ENCODE assay signal across 8 mouse cellular contexts in genomic region chr17:87202958-87203720, GRCm38 (mm10).
A peak's percentile ranks its signal among the peaks of the same experiment; 100 is the strongest.
DNase-seq lines count a peak whose midpoint lies in the region; ATAC-seq and TF ChIP-seq lines count a peak whose summit lies in the region.

No protein-coding gene starts in this region.

- H3K27me3 ChIP-seq in intestine, embryonic 14.5 days (replicated peaks; ENCODE audit: control insufficient read depth, insufficient read depth, low read length) = no peaks in the 10 kb centered on the region
- no peaks in the 10 kb centered on the region for H3K27me3 ChIP-seq in intestine, postnatal 0 days (replicated peaks; ENCODE audit: control insufficient read depth, insufficient read depth, low read length)
- H3K27me3 ChIP-seq in CH12.LX (replicated peaks) = no peaks in the 10 kb centered on the region
- no peaks in the 10 kb centered on the region for H3K27me3 ChIP-seq in heart, embryonic 16.5 days (ENCODE audit: control insufficient read depth, insufficient read depth, low read length)
- no peaks in the 10 kb centered on the region for H3K27me3 ChIP-seq in stomach, embryonic 14.5 days (ENCODE audit: control insufficient read depth, insufficient read depth, low read length)

- ATAC-seq in intestine, embryonic 14.5 days (replicated peaks; ENCODE audit: low FRiP score, low TSS enrichment, low read depth) = peak; percentile 57; the same call in 1 of the 2 replicates
- no peak for ATAC-seq in intestine, postnatal 0 days
- no peak for ATAC-seq in heart, embryonic 16.5 days (replicated peaks; ENCODE audit: extremely low read depth, insufficient read depth, low FRiP score)
- peak; percentile 35; the same call in 1 of the 2 replicates for ATAC-seq in stomach, embryonic 14.5 days (ENCODE audit: insufficient number of reproducible peaks, insufficient read depth, low FRiP score, low read depth)

- in situ Hi-C loops in CH12.LX (cut with MboI; ENCODE audit: low pct_ligation_motif_present, low pct_unique_long_range_greater_than_20kb, low sequenced_read_pairs) = no loop called here

- no peaks in the 10 kb centered on the region for H3K79me2 ChIP-seq in CH12.LX (replicated peaks; ENCODE audit: control insufficient read depth, extremely low read depth, insufficient read depth, poor library complexity, severe bottlenecking)

- peak; percentile 62; the same call in 1 of the 2 replicates for TF ChIP-seq EP300 in CH12.LX (IDR thresholded peaks at IDR 0.05; ENCODE audit: low read length)

- no peaks in the 10 kb centered on the region for H3K36me3 ChIP-seq in intestine, embryonic 14.5 days (ENCODE audit: control insufficient read depth, insufficient read depth, low read length)
- H3K36me3 ChIP-seq in intestine, postnatal 0 days (ENCODE audit: control insufficient read depth, insufficient read depth) = no peaks in the 10 kb centered on the region
- no peaks in the 10 kb centered on the region for H3K36me3 ChIP-seq in CH12.LX (replicated peaks in 1 of 2; ENCODE audit: control insufficient read depth in 1 of 2, insufficient read depth in 1 of 2, low read length in 1 of 2)
- no peaks in the 10 kb centered on the region for H3K36me3 ChIP-seq in heart, embryonic 16.5 days (ENCODE audit: control insufficient read depth, insufficient read depth)
- no peaks in the 10 kb centered on the region for H3K36me3 ChIP-seq in stomach, embryonic 14.5 days (ENCODE audit: control insufficient read depth, insufficient read depth, low read length)

- peaks cover 32% of the 10 kb centered on the region for H3K4me1 ChIP-seq in intestine, embryonic 14.5 days (replicated peaks; ENCODE audit: control insufficient read depth, insufficient read depth, low read length)
- H3K4me1 ChIP-seq in intestine, postnatal 0 days (replicated peaks; ENCODE audit: control insufficient read depth, insufficient read depth, low read length) = no peaks in the 10 kb centered on the region
- H3K4me1 ChIP-seq in CH12.LX (ENCODE audit: control insufficient read depth in 1 of 2, insufficient read depth in 2 of 2) = peaks cover 40 to 55% of the 10 kb centered on the region in 2 experiments
- peaks cover 33% of the 10 kb centered on the region for H3K4me1 ChIP-seq in heart, embryonic 16.5 days (ENCODE audit: control insufficient read depth, insufficient read depth, low read length)
- H3K4me1 ChIP-seq in stomach, embryonic 14.5 days (ENCODE audit: control insufficient read depth, insufficient read depth, low read length) = peaks cover 39% of the 10 kb centered on the region

- no peak overlapping the region for H3K4me2 ChIP-seq in intestine, embryonic 14.5 days (ENCODE audit: low read length)
- no peak overlapping the region for H3K4me2 ChIP-seq in intestine, postnatal 0 days (replicated peaks; ENCODE audit: low read depth)
- peak overlapping the region; percentile 73 for H3K4me2 ChIP-seq in CH12.LX (ENCODE audit: insufficient read depth, low read depth, poor library complexity, severe bottlenecking)
- no peak overlapping the region for H3K4me2 ChIP-seq in heart, embryonic 16.5 days (ENCODE audit: low read depth, low read length)
- no peak overlapping the region for H3K4me2 ChIP-seq in stomach, embryonic 14.5 days (replicated peaks; ENCODE audit: low read depth, low read length)

- no peak for DNase-seq in intestine, embryonic 14.5 days (ENCODE audit: low spot score)
- peak; percentile 75 for DNase-seq in CH12.LX (ENCODE audit: extremely low read depth)
- no peak for DNase-seq in cerebellum, postnatal 4 days (ENCODE audit: low spot score in 2 of 2)
- no peak for DNase-seq in frontal cortex, postnatal 10 days (ENCODE audit: low spot score in 2 of 2)
- DNase-seq in layer of hippocampus, adult 18-20 months (ENCODE audit: low spot score in 2 of 2) = no peak

- no peak for TF ChIP-seq CTCF in intestine, postnatal 0 days (IDR thresholded peaks at IDR 0.05; ENCODE audit: low read depth)
- no peak for TF ChIP-seq CTCF in CH12.LX (conservative IDR thresholded peaks at IDR 0.05 in 1 of 2, IDR thresholded peaks at IDR 0.05 in 1 of 2; ENCODE audit: low read depth in 2 of 2, low read length in 2 of 2)

- dilution Hi-C loops in CH12.LX (cut with MboI; ENCODE audit: extremely low pct_ligation_motif_present, extremely low pct_unique_long_range_greater_than_20kb, low sequenced_read_pairs) = no loop called here

- H3K9me3 ChIP-seq in intestine, embryonic 14.5 days (ENCODE audit: control insufficient read depth, low read length) = no peaks in the 10 kb centered on the region
- H3K9me3 ChIP-seq in intestine, postnatal 0 days (ENCODE audit: control insufficient read depth) = no peaks in the 10 kb centered on the region
- no peaks in the 10 kb centered on the region for H3K9me3 ChIP-seq in CH12.LX (replicated peaks; ENCODE audit: low read length)
- H3K9me3 ChIP-seq in heart, embryonic 16.5 days (replicated peaks; ENCODE audit: control insufficient read depth, low read length) = no peaks in the 10 kb centered on the region
- H3K9me3 ChIP-seq in stomach, embryonic 14.5 days (ENCODE audit: control insufficient read depth, low read depth, low read length) = no peaks in the 10 kb centered on the region

- 34% methylated on average over 5 of the region's 5 CpGs for whole genome bisulfite sequencing in intestine, embryonic 14.5 days
- WGBS in intestine, postnatal 0 days = 33% methylated on average over 5 of the region's 5 CpGs
- 12% methylated on average over 5 of the region's 5 CpGs for WGBS in heart, embryonic 16.5 days
- 23% methylated on average over 5 of the region's 5 CpGs for whole genome bisulfite sequencing in stomach, embryonic 14.5 days

- no peak overlapping the region for H3K9ac ChIP-seq in intestine, embryonic 14.5 days (ENCODE audit: low read length)
- no peak overlapping the region for H3K9ac ChIP-seq in intestine, postnatal 0 days (ENCODE audit: low read depth, low read length)
- H3K9ac ChIP-seq in CH12.LX (ENCODE audit: insufficient read depth, low read depth) = peak overlapping the region; percentile 3; the same call in 1 of the 2 replicates
- H3K9ac ChIP-seq in heart, embryonic 16.5 days (ENCODE audit: low read length) = 0 out of 2 replicates have a peak overlapping the region, but pooled peaks have one; percentile 10
- no peak overlapping the region for H3K9ac ChIP-seq in stomach, embryonic 14.5 days (replicated peaks; ENCODE audit: low read depth, low read length)

- no peak; the same call in 1 of the 2 replicates for TF ChIP-seq RAD21 in CH12.LX (IDR thresholded peaks at IDR 0.05; ENCODE audit: low read depth, low read length)

- no peak for TF ChIP-seq POLR2A in CH12.LX (IDR thresholded peaks at IDR 0.05; ENCODE audit: low read depth, low read length)

- no peak overlapping the region for H3K4me3 ChIP-seq in intestine, embryonic 14.5 days (ENCODE audit: low read depth, low read length)
- no peak overlapping the region for H3K4me3 ChIP-seq in intestine, postnatal 0 days (ENCODE audit: low read depth, low read length)
- H3K4me3 ChIP-seq in CH12.LX (replicated peaks in 1 of 3; ENCODE audit: low read depth in 2 of 3, low read length in 2 of 3, poor library complexity in 1 of 3) = peak overlapping the region in 1 of 3 experiments; percentile 13
- H3K4me3 ChIP-seq in heart, embryonic 16.5 days (ENCODE audit: low read length) = no peak overlapping the region
- H3K4me3 ChIP-seq in stomach, embryonic 14.5 days (ENCODE audit: low read depth, low read length) = no peak overlapping the region

- peak overlapping the region; percentile 59; the same call in 1 of the 2 replicates for H3K27ac ChIP-seq in intestine, embryonic 14.5 days (ENCODE audit: low read depth)
- H3K27ac ChIP-seq in intestine, postnatal 0 days (ENCODE audit: low read depth, low read length) = no peak overlapping the region
- H3K27ac ChIP-seq in CH12.LX (ENCODE audit: insufficient read depth, low read depth) = peak overlapping the region; percentile 60
- H3K27ac ChIP-seq in heart, embryonic 16.5 days (ENCODE audit: low read length) = peak overlapping the region; percentile 57; the same call in 1 of the 2 replicates
- peak overlapping the region; percentile 74 for H3K27ac ChIP-seq in stomach, embryonic 14.5 days (ENCODE audit: low read length)

TF ChIP-seq in CH12.LX, 34 proteins besides CTCF, POLR2A, EP300 and RAD21:
- peak; percentile 66; the same call in 1 of the 2 replicates for TF ChIP-seq MAZ (IDR thresholded peaks at IDR 0.05; ENCODE audit: low read depth, low read length)
- no peak for TF ChIP-seq KAT2A (IDR thresholded peaks at IDR 0.05; ENCODE audit: insufficient replicate concordance, low read length)
- TF ChIP-seq SIN3A (IDR thresholded peaks at IDR 0.05; ENCODE audit: low read length) = 0 out of 2 replicates have a peak, but pooled peaks have one; percentile 45
- TF ChIP-seq CHD2 (IDR thresholded peaks at IDR 0.05; ENCODE audit: low read length) = peak; percentile 95
- no peak for TF ChIP-seq MYC (IDR thresholded peaks at IDR 0.05; ENCODE audit: low read depth, low read length)
- TF ChIP-seq ETS1 (conservative IDR thresholded peaks at IDR 0.05; ENCODE audit: low read depth, low read length) = peak; percentile 52; the same call in 1 of the 2 replicates
- peak; percentile 76; the same call in 1 of the 2 replicates for TF ChIP-seq TCF12 (IDR thresholded peaks at IDR 0.05; ENCODE audit: low read depth, low read length)
- TF ChIP-seq BHLHE40 (IDR thresholded peaks at IDR 0.05; ENCODE audit: low read depth, low read length) = peak; percentile 18; the same call in 1 of the 2 replicates
- 0 out of 2 replicates have a peak, but pooled peaks have one; percentile 23 for TF ChIP-seq MEF2A (IDR thresholded peaks at IDR 0.05; ENCODE audit: borderline replicate concordance, low read depth, low read length)
- peak; percentile 67 for TF ChIP-seq IRF4 (IDR thresholded peaks at IDR 0.05; ENCODE audit: low read depth, low read length)
TF ChIP-seq in CH12.LX: peak in this region for 8.

Comparison
In these comparisons a context has a peak if more than half of its experiments do, and no peak if none do; other contexts are left out.
1. ATAC-seq: peak in intestine, embryonic 14.5 days (single experiment) and stomach, embryonic 14.5 days (single experiment); none in intestine, postnatal 0 days (single experiment) and heart, embryonic 16.5 days (single experiment).
2. H3K9ac ChIP-seq: peak in CH12.LX (single experiment) and heart, embryonic 16.5 days (single experiment); none in intestine, embryonic 14.5 days (single experiment), intestine, postnatal 0 days (single experiment) and stomach, embryonic 14.5 days (single experiment).